Mouse (Mus musculus) spleen, postnatal 10 days (tissue): Measurements from ENCODE around the gene Ctnna3.

Experiments
- DNase-seq, 2 experiments: peaks; one replicate each; pipeline ENCODE4 v3.0.0; 2021 to 2022; ENCODE audit warnings: low spot score in 2 of 2

The Ctnna3 gene

DNA sequence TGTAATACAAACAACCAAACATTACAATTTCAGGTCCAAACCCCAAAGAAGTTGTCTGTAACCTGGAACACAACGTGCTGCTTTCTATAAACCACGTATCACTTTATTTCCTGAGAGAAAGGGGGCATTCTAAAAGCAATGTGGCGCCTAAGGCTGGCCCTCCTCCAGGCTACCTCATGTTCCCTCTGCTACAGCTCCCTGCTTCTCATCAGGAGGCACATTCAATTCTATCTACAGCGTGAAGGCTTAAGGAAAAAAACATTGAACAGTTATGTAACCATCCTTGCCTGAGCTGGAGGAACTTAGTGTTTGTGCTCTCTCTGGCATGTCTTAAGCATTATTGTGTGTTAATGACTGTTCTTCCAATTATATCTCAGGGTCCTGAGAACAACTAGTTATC, 517.4 kb downstream of the Ctnna3 start:
- no peak for DNase-seq

DNA sequence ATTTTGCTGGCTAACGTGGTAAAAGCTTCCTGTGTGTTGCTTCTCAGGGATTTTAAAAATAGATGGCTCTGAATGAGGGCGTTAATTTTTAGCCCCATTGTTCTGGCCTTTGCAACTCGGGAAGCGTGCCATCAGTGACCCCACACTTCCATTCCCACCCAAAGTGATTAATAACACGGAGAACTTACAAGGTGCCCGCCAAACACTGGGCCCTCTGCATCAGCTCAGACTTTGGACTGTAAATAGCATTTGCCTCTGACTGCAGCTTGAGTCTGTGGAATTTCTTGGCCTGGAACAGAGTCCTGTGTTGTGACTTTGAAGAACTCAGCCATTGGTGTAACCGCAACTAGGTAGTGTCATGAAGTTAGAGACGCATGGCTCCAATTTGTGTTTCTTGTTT, 521.0 kb downstream of the Ctnna3 start:
- no peak for DNase-seq

DNA sequence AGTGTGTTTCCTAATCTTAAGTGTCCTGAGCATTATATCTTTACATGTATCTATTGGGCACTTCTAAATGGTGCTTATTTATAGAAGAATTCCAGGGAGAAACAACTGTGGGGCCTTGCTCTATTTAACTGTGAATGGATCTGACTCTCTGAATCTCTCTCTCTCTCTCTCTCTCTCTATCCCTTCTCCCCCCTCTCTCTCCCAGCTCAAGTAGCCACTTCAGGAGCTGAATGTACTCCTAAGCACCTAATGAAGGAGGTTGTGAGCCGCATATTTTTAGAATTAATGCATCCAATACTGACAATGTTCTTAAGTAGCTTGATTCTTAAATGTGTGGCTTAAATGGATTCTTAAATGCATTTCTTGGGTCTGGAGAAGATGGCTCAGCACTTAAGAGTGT, 521.6 kb downstream of the Ctnna3 start:
- DNase-seq, result no peak

GRCm38 (mm10) chr10:63954308-63954930, 524.5 kb downstream of the Ctnna3 start:
- DNase-seq, result no peak

DNA sequence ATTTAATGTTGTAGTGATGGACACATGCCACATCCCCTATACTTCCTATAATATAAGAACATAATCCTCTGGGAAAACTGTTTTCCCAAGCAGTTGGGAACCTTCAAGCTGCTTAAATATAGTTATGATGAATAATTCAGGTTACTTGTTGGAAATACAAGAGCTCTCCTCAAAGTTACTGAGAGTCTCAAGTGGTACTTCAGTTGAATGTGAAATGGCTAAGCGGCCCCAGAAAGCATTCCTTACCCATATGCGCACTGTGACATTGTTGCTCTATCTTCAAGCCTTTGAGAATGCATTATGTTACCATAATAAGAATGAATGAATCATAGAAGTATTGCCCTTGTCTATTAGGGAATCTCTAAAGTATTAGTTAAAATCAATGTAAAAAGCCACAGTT, 542.4 kb downstream of the Ctnna3 start:
- DNase-seq, result no peak

- DNase-seq, result no peak
These were observed 548.2 kb downstream of the Ctnna3 start for GRCm38 (mm10) chr10:63978101-63978500.

DNA sequence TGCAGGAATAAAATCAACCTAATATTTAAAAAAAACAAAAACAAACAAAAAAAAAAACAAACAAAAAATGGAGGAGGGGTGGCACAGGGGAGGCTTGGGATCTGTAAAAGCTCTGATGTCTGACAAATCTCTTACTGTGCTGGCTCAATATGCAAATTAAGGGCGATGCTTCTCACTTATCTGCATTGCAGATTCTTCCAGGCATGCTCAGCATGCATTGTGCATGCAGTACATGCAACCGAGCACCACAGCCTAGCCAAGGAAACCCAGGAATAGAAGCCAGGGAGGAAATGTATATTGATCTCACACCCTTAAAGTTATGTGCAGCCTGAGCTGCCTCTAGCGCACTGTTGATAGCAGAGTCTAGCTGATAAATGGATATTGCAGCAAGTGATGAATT, 548.6 kb downstream of the Ctnna3 start:
- DNase-seq, result no peak

GRCm38 (mm10) chr10:63978969-63979368, 549.1 kb downstream of the Ctnna3 start:
- DNase-seq, result no peak

DNA sequence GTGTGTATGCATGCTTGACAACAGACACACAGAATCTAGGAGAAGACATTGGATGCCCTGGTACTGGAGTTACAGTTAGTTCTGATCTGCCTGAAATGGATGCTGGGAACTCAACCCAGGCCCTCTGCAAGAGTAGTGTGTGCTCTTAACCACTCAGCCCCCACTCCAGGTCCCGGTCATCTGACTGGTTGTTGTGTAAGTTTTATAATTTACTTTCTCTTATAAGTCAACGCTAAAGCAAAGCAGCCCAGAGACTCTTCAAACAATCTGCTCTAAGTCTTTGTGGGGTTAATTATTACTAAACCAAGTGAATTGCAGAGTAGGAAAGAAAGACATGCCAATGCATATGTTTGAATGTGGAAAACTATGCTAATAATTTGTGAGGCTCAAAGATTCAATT, 549.5 kb downstream of the Ctnna3 start:
- no peak for DNase-seq

GRCm38 (mm10) chr10:63985576-63985975, 555.7 kb downstream of the Ctnna3 start:
- DNase-seq, result no peak

- DNase-seq, result no peak
These were observed 564.4 kb downstream of the Ctnna3 start for GRCm38 (mm10) chr10:63994251-63994650.

GRCm38 (mm10) chr10:64001531-64001930, 571.6 kb downstream of the Ctnna3 start:
- DNase-seq, result no peak

DNA sequence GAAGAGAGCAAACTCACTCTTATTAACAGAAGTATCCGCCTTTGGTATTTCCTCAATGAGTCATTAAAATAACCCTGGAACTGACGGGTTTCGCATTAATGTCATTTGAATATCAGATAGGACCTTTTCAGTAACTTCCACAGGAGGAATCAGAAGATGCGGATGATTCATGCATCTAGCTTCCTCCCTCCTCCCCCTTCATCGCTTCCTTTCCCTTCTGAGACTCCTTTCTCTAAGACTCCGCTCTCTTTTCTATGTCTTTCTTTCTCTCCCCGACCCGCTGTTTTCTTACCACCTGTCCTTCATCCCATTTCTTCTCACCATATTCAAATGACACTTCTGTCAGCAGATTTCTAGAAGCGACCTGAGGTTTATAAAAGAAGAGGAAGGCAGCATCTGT, 572.1 kb downstream of the Ctnna3 start:
- no peak for DNase-seq

- DNase-seq, result no peak
These were observed 590.4 kb downstream of the Ctnna3 start for GRCm38 (mm10) chr10:64020347-64020746.

- no peak for DNase-seq
These were observed 593.4 kb downstream of the Ctnna3 start for GRCm38 (mm10) chr10:64023340-64023739.

DNA sequence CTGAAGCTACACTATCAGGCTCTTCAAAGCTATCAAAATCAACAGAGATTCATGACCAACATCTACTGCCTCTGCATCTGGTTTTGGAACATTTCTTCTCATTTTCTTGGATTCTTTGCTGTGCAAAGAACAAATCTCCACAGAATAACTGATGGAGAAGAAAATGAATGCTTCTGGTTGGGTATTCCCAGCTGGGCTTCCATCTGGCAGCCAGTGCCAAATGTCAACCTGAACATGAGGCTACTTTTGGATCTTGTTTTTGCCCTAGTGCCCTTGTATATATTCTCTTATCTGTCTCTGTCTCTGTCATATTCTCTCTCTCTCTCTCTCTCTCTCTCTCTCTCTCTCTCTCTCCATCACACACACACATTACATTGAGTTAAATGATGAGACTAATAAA, 601.0 kb downstream of the Ctnna3 start:
- no peak for DNase-seq

GRCm38 (mm10) chr10:64039760-64040535, 610.0 kb downstream of the Ctnna3 start:
- no peak for DNase-seq

DNA sequence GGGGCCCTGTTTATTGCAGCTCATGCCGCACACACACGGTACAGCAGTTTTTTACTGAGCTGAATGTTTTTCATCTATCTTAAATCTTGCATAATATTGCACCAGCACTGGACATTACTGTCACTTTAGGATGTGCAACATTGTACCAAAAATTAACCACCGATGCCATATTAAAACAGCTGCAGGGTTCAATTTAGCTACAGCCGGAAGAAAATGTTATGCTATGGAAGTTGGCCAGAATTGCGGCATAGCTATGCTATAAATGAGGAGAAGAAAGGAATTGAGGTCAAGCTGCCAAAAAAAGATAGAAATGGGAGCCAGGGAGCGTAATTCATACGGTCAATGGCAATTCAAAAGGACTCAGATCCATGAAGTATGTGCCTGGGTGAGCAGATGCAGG, 611.3 kb downstream of the Ctnna3 start:
- no peak for DNase-seq

DNA sequence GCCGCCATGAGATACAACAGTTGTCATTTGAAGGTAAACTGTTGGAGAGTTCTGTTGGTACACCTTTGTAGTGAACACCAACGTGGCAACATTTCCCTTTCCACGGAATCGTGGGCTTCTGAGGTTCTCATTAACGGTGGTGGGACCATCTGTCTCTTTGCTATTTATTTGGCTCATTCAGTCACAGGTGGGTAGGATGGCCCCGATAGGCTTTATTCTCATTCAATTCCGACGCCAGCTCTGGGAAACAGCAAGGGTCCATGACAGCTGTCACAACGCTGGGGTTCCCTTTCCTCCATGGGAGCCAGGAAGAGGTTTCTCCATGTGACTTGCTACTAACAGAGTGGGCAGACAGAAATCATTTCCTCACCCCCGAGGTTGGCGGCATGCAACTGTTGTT, 612.0 kb downstream of the Ctnna3 start:
- DNase-seq, result no peak

DNA sequence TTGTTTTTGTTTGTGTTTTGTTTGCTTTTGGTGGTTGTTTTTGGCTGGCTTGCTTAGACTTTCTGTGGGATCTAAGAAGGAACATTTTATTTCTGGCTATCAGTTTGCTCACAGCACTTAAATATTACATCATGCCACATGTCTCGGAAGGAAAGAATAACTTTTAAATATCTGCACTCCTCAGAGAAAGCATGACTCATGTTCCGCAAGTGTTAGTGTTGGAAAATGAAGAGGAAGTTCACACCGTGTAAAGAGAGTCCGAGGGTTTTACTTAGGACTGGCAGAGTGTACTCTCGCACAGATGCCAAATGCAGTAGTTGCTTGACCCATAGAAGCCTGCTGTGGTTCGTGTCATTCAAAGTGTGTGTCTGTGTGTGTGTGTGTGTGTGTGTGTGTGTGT, 619.3 kb downstream of the Ctnna3 start:
- no peak for DNase-seq

DNA sequence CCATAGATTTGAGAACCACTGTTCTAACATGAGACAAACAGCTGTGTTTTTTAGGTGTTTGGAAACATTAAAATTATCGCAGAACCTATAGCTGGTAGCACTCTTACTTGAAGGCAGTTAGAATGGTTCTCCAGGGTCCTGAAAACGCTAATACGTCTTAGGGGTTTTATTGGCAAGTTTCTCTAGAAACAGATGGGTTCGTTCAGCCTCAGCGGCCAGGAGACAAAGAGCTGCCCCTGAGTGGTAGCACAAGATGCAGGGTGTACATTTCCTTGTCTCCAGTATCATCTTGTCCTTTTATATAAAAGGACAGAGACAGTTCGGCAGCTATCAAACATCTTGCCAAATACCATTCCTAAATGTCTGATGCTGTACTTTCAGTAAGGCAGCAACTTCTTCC, 620.0 kb downstream of the Ctnna3 start:
- DNase-seq, result no peak

- no peak for DNase-seq
These were observed 633.8 kb downstream of the Ctnna3 start for GRCm38 (mm10) chr10:64063704-64064103.

DNA sequence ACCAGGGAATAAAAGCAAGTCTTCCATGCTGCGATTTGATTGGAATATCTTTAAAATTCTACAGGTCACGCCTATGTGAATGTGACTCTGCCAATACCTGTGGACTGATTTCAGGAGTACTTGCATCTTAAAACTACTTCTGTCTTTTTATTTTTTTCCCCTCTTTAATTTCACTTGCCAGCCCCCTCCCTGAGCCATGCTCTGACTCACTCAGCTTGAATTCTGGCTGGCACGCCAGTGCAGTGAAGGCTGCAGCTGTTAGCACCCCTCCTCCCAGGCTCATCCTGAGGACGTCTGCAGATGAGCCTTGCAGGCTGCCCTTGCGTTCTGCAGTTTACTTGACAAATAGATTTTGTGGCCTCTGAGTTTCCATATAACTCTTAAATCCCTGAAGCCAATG, 646.0 kb downstream of the Ctnna3 start:
- DNase-seq, result no peak
